Mouse (Mus musculus): ENCODE measurements around the gene Cbl. TPM values are rescaled to one million over a fixed set of nuclear protein-coding genes. Genes with fewer than 3 reads are reported as not detected.

Cbl gene
- polyA plus RNA-seq, 1 experiment from 2014 or later, result 21.7 TPM

- H3K4me2 ChIP-seq (ENCODE audit: low read length), result no peak overlapping the region
- no peaks in the 10 kb centered on the region for H3K36me3 ChIP-seq (ENCODE audit: control insufficient read depth, insufficient read depth, low read length)
- no peaks in the 10 kb centered on the region for H3K9me3 ChIP-seq (replicated peaks; ENCODE audit: control insufficient read depth, low read length, poor library complexity, severe bottlenecking)
- no peak overlapping the region for H3K27ac ChIP-seq (ENCODE audit: low read length)
- 0 out of 2 replicates have a peak overlapping the region, but pooled peaks have one; percentile 10 for H3K9ac ChIP-seq (ENCODE audit: low read depth, low read length)
- peaks cover 15% of the 10 kb centered on the region for H3K4me1 ChIP-seq (ENCODE audit: control insufficient read depth, insufficient read depth, low read length)
- WGBS, result 86% methylated on average over 14 of the region's 14 CpGs
- H3K4me3 ChIP-seq (ENCODE audit: low read depth, low read length), result no peak overlapping the region
- no peak for ATAC-seq
- no peaks in the 10 kb centered on the region for H3K27me3 ChIP-seq (ENCODE audit: control insufficient read depth, insufficient read depth, low read depth, low read length)
Observed at GRCm38 (mm10) chr9:44261388-44261787, 27.5 kb upstream of the Cbl start.

GRCm38 (mm10) chr9:44259014-44259413, 25.2 kb upstream of the Cbl start:
- Histone ChIP-seq H3K4me1 (ENCODE audit: control insufficient read depth, insufficient read depth, low read length) (peaks cover 21% of the 10 kb centered on the region), H3K4me3 (ENCODE audit: low read depth, low read length) (no peak overlapping the region), H3K36me3 (ENCODE audit: control insufficient read depth, insufficient read depth, low read length) (no peaks in the 10 kb centered on the region), H3K4me2 (ENCODE audit: low read length) (no peak overlapping the region), H3K27me3 (ENCODE audit: control insufficient read depth, insufficient read depth, low read depth, low read length) (no peaks in the 10 kb centered on the region), H3K27ac (ENCODE audit: low read length) (no peak overlapping the region), H3K9ac (ENCODE audit: low read depth, low read length) (no peak overlapping the region), H3K9me3 (replicated peaks; ENCODE audit: control insufficient read depth, low read length, poor library complexity, severe bottlenecking) (no peaks in the 10 kb centered on the region)
- WGBS, result 75% methylated on average over 10 of the region's 10 CpGs
- ATAC-seq, result no peak

- no peak overlapping the region for H3K27ac ChIP-seq (ENCODE audit: low read length)
- H3K27me3 ChIP-seq (ENCODE audit: control insufficient read depth, insufficient read depth, low read depth, low read length), result no peaks in the 10 kb centered on the region
Observed at GRCm38 (mm10) chr9:44256213-44256612, 22.4 kb upstream of the Cbl start.

GRCm38 (mm10) chr9:44255136-44255521, 21.3 kb upstream of the Cbl start:
- ATAC-seq, result 0 out of 2 replicates have a peak, but pooled peaks have one; percentile 33
- H3K9ac ChIP-seq (ENCODE audit: low read depth, low read length), result no peak overlapping the region

More at GRCm38 (mm10) chr9:44256213-44256612, 22.4 kb upstream of the Cbl start:
- H3K9me3 ChIP-seq (replicated peaks; ENCODE audit: control insufficient read depth, low read length, poor library complexity, severe bottlenecking), result no peaks in the 10 kb centered on the region
- WGBS, result 85% methylated on average over 8 of the region's 8 CpGs
- ATAC-seq, result no peak
- H3K36me3 ChIP-seq (ENCODE audit: control insufficient read depth, insufficient read depth, low read length), result no peaks in the 10 kb centered on the region
- no peak overlapping the region for H3K4me3 ChIP-seq (ENCODE audit: low read depth, low read length)
- no peak overlapping the region for H3K9ac ChIP-seq (ENCODE audit: low read depth, low read length)
- peaks cover 28% of the 10 kb centered on the region for H3K4me1 ChIP-seq (ENCODE audit: control insufficient read depth, insufficient read depth, low read length)
- no peak overlapping the region for H3K4me2 ChIP-seq (ENCODE audit: low read length)

GRCm38 (mm10) chr9:44254508-44255135, 20.8 kb upstream of the Cbl start:
- no peaks in the 10 kb centered on the region for H3K9me3 ChIP-seq (replicated peaks; ENCODE audit: control insufficient read depth, low read length, poor library complexity, severe bottlenecking)
- H3K4me3 ChIP-seq (ENCODE audit: low read depth, low read length), result no peak overlapping the region
- H3K4me1 ChIP-seq (ENCODE audit: control insufficient read depth, insufficient read depth, low read length), result peaks cover 29% of the 10 kb centered on the region
- H3K4me2 ChIP-seq (ENCODE audit: low read length), result 0 out of 2 replicates have a peak overlapping the region, but pooled peaks have one; percentile 10
- peak overlapping the region; percentile 87 for H3K27ac ChIP-seq (ENCODE audit: low read length)
- 3% methylated on average over 5 of the region's 5 CpGs for WGBS
- peak; percentile 74 for ATAC-seq
- H3K9ac ChIP-seq (ENCODE audit: low read depth, low read length), result no peak overlapping the region; the same call in 1 of the 2 replicates
- H3K27me3 ChIP-seq (ENCODE audit: control insufficient read depth, insufficient read depth, low read depth, low read length), result no peaks in the 10 kb centered on the region
- no peaks in the 10 kb centered on the region for H3K36me3 ChIP-seq (ENCODE audit: control insufficient read depth, insufficient read depth, low read length)

More at GRCm38 (mm10) chr9:44255136-44255521, 21.3 kb upstream of the Cbl start:
- WGBS, result 30% methylated on average over 6 of the region's 6 CpGs
- Histone ChIP-seq H3K4me2 (ENCODE audit: low read length) (peak overlapping the region; percentile 10; the same call in 1 of the 2 replicates), H3K27ac (ENCODE audit: low read length) (peak overlapping the region; percentile 87), H3K4me3 (ENCODE audit: low read depth, low read length) (no peak overlapping the region), H3K4me1 (ENCODE audit: control insufficient read depth, insufficient read depth, low read length) (peaks cover 28% of the 10 kb centered on the region), H3K27me3 (ENCODE audit: control insufficient read depth, insufficient read depth, low read depth, low read length) (no peaks in the 10 kb centered on the region), H3K9me3 (replicated peaks; ENCODE audit: control insufficient read depth, low read length, poor library complexity, severe bottlenecking) (no peaks in the 10 kb centered on the region), H3K36me3 (ENCODE audit: control insufficient read depth, insufficient read depth, low read length) (no peaks in the 10 kb centered on the region)

GRCm38 (mm10) chr9:44253441-44253840, 19.6 kb upstream of the Cbl start:
- H3K4me2 ChIP-seq (ENCODE audit: low read length), result no peak overlapping the region
- no peak overlapping the region for H3K4me3 ChIP-seq (ENCODE audit: low read depth, low read length)
- H3K36me3 ChIP-seq (ENCODE audit: control insufficient read depth, insufficient read depth, low read length), result no peaks in the 10 kb centered on the region
- H3K9me3 ChIP-seq (replicated peaks; ENCODE audit: control insufficient read depth, low read length, poor library complexity, severe bottlenecking), result no peaks in the 10 kb centered on the region
- H3K4me1 ChIP-seq (ENCODE audit: control insufficient read depth, insufficient read depth, low read length), result peaks cover 30% of the 10 kb centered on the region
- peak overlapping the region; percentile 87 for H3K27ac ChIP-seq (ENCODE audit: low read length)
- 67% methylated on average over 6 of the region's 6 CpGs for WGBS
- ATAC-seq, result no peak
- no peaks in the 10 kb centered on the region; the same call in 1 of the 2 replicates for H3K27me3 ChIP-seq (ENCODE audit: control insufficient read depth, insufficient read depth, low read depth, low read length)
- H3K9ac ChIP-seq (ENCODE audit: low read depth, low read length), result no peak overlapping the region

- H3K4me1 ChIP-seq (ENCODE audit: control insufficient read depth, insufficient read depth, low read length), result peaks cover 30% of the 10 kb centered on the region
- H3K36me3 ChIP-seq (ENCODE audit: control insufficient read depth, insufficient read depth, low read length), result no peaks in the 10 kb centered on the region
- ATAC-seq, result no peak
- no peak within 1 kb of the TSS for H3K4me2 ChIP-seq (ENCODE audit: low read length)
- H3K27me3 ChIP-seq (ENCODE audit: control insufficient read depth, insufficient read depth, low read depth, low read length), result no peaks in the 10 kb centered on the region; the same call in 1 of the 2 replicates
- H3K9me3 ChIP-seq (replicated peaks; ENCODE audit: control insufficient read depth, low read length, poor library complexity, severe bottlenecking), result no peaks in the 10 kb centered on the region
- WGBS, result 91% methylated on average over 10 of the region's 10 CpGs
- H3K27ac ChIP-seq (ENCODE audit: low read length), result no peak within 1 kb of the TSS
- no peak within 1 kb of the TSS for H3K4me3 ChIP-seq (ENCODE audit: low read depth, low read length)
- no peak within 1 kb of the TSS for H3K9ac ChIP-seq (ENCODE audit: low read depth, low read length)
Observed at GRCm38 (mm10) chr9:44251314-44251713, 17.5 kb upstream of the Cbl start, which contains the start of gene Pdzd3. TSS of gene Pdzd3 (minus strand) at chr9:44251471.

- H3K4me1 ChIP-seq (ENCODE audit: control insufficient read depth, insufficient read depth, low read length), result peaks cover 24% of the 10 kb centered on the region
- no peaks in the 10 kb centered on the region for H3K36me3 ChIP-seq (ENCODE audit: control insufficient read depth, insufficient read depth, low read length)
- H3K9me3 ChIP-seq (replicated peaks; ENCODE audit: control insufficient read depth, low read length, poor library complexity, severe bottlenecking), result no peaks in the 10 kb centered on the region
- WGBS, result 44% methylated on average over 4 of the region's 4 CpGs
- H3K9ac ChIP-seq (ENCODE audit: low read depth, low read length), result no peak overlapping the region
- H3K27ac ChIP-seq (ENCODE audit: low read length), result no peak overlapping the region
- 0 out of 2 replicates have a peak, but pooled peaks have one; percentile 4 for ATAC-seq
- no peak overlapping the region for H3K4me2 ChIP-seq (ENCODE audit: low read length)
- H3K4me3 ChIP-seq (ENCODE audit: low read depth, low read length), result no peak overlapping the region
- H3K27me3 ChIP-seq (ENCODE audit: control insufficient read depth, insufficient read depth, low read depth, low read length), result no peaks in the 10 kb centered on the region; the same call in 1 of the 2 replicates
Observed at GRCm38 (mm10) chr9:44250445-44250844, 16.6 kb upstream of the Cbl start.
